Mouse (Mus musculus): Measurements from ENCODE around the gene Kcnk5. TPM values are rescaled to one million over a fixed set of nuclear protein-coding genes. Genes with fewer than 3 reads are reported as not detected.

The Kcnk5 gene
- total and polyA plus RNA-seq, 2 experiments from 2014 or later: 0.70 to 0.99 TPM

DNA sequence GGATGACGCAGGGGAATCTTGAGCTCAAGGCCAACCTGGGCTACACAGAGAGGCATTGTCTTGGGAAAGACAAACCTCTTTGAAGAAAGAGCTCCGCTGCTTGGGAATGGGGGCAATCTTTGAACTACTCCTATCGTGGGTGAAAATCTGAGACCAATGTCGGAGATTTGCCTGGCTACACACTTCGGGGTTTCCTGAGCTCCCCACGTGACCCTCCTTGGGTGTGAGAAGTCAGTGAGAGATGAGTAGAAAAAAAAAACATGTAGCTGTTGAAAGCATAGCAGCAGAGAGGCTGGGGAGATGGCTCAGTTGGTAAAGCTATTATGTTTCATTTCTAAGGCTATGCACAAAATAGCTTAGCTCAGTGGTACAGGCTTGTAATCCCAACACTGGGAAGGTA, 66.7 kb downstream of the Kcnk5 start:
- ATAC-seq (ENCODE audit: low FRiP score) (no peak), DNase-seq (ENCODE audit: low spot score) (no peak)

GRCm38 (mm10) chr14:20113964-20114363, 67.6 kb downstream of the Kcnk5 start:
- Histone ChIP-seq H3K36me3 (ENCODE audit: insufficient read depth, low read length) (no peaks in the 10 kb centered on the region), H3K27ac (ENCODE audit: low read depth, low read length) (no peak overlapping the region), H3K27me3 (ENCODE audit: insufficient read depth, low read length) (no peaks in the 10 kb centered on the region), H3K4me3 (ENCODE audit: low read depth, low read length) (no peak overlapping the region), H3K4me1 (ENCODE audit: insufficient read depth, low read length) (no peaks in the 10 kb centered on the region), H3K9me3 (ENCODE audit: low read length) (no peaks in the 10 kb centered on the region), H3K9ac (replicated peaks; ENCODE audit: low read length, poor library complexity, severe bottlenecking) (no peak overlapping the region), H3K4me2 (ENCODE audit: low read depth, low read length, poor library complexity, severe bottlenecking) (no peak overlapping the region)
- WGBS: 5% methylated on average over 6 of the region's 6 CpGs
- ATAC-seq (ENCODE audit: low FRiP score) (peak; percentile 58; the same call in 1 of the 2 replicates), DNase-seq (ENCODE audit: low spot score) (peak; percentile 87)
- TF ChIP-seq CTCF (IDR thresholded peaks at IDR 0.05): peak; percentile 89

More for the DNA sequence above, 66.7 kb downstream of the Kcnk5 start:
- Histone ChIP-seq H3K27me3 (ENCODE audit: insufficient read depth, low read length) (no peaks in the 10 kb centered on the region), H3K9me3 (ENCODE audit: low read length) (no peaks in the 10 kb centered on the region), H3K36me3 (ENCODE audit: insufficient read depth, low read length) (no peaks in the 10 kb centered on the region), H3K4me3 (ENCODE audit: low read depth, low read length) (no peak overlapping the region), H3K4me2 (ENCODE audit: low read depth, low read length, poor library complexity, severe bottlenecking) (no peak overlapping the region), H3K27ac (ENCODE audit: low read depth, low read length) (no peak overlapping the region), H3K9ac (replicated peaks; ENCODE audit: low read length, poor library complexity, severe bottlenecking) (no peak overlapping the region), H3K4me1 (ENCODE audit: insufficient read depth, low read length) (no peaks in the 10 kb centered on the region)
- no peak for TF ChIP-seq CTCF (IDR thresholded peaks at IDR 0.05)
- 89% methylated on average over 6 of the region's 6 CpGs for WGBS

GRCm38 (mm10) chr14:20113189-20113961, 68.2 kb downstream of the Kcnk5 start:
- H3K9me3 ChIP-seq (ENCODE audit: low read length): no peaks in the 10 kb centered on the region
- no peaks in the 10 kb centered on the region for H3K27me3 ChIP-seq (ENCODE audit: insufficient read depth, low read length)
- TF ChIP-seq CTCF (IDR thresholded peaks at IDR 0.05): no peak
- H3K4me1 ChIP-seq (ENCODE audit: insufficient read depth, low read length): no peaks in the 10 kb centered on the region
- H3K9ac ChIP-seq (replicated peaks; ENCODE audit: low read length, poor library complexity, severe bottlenecking): no peak overlapping the region
- H3K4me2 ChIP-seq (ENCODE audit: low read depth, low read length, poor library complexity, severe bottlenecking): no peak overlapping the region
- no peak for DNase-seq (ENCODE audit: low spot score)
- no peak for ATAC-seq (ENCODE audit: low FRiP score)
- no peaks in the 10 kb centered on the region for H3K36me3 ChIP-seq (ENCODE audit: insufficient read depth, low read length)
- H3K4me3 ChIP-seq (ENCODE audit: low read depth, low read length): no peak overlapping the region
- WGBS: 60% methylated on average over 7 of the region's 7 CpGs
- H3K27ac ChIP-seq (ENCODE audit: low read depth, low read length): no peak overlapping the region

- ATAC-seq (ENCODE audit: low FRiP score) (no peak), DNase-seq (ENCODE audit: low spot score) (no peak)
- Histone ChIP-seq H3K27me3 (ENCODE audit: insufficient read depth, low read length) (no peaks in the 10 kb centered on the region), H3K27ac (ENCODE audit: low read depth, low read length) (no peak overlapping the region), H3K4me2 (ENCODE audit: low read depth, low read length, poor library complexity, severe bottlenecking) (no peak overlapping the region), H3K9ac (replicated peaks; ENCODE audit: low read length, poor library complexity, severe bottlenecking) (no peak overlapping the region), H3K4me3 (ENCODE audit: low read depth, low read length) (no peak overlapping the region), H3K9me3 (ENCODE audit: low read length) (no peaks in the 10 kb centered on the region), H3K4me1 (ENCODE audit: insufficient read depth, low read length) (no peaks in the 10 kb centered on the region), H3K36me3 (ENCODE audit: insufficient read depth, low read length) (no peaks in the 10 kb centered on the region)
- peak; percentile 34 for TF ChIP-seq CTCF (IDR thresholded peaks at IDR 0.05)
- WGBS: 69% methylated on average over 3 of the region's 3 CpGs
Measured at GRCm38 (mm10) chr14:20112218-20112617, 69.4 kb downstream of the Kcnk5 start.

GRCm38 (mm10) chr14:20110945-20111344, 70.7 kb downstream of the Kcnk5 start:
- H3K36me3 ChIP-seq (ENCODE audit: insufficient read depth, low read length): no peaks in the 10 kb centered on the region
- H3K27ac ChIP-seq (ENCODE audit: low read depth, low read length): no peak overlapping the region
- H3K4me2 ChIP-seq (ENCODE audit: low read depth, low read length, poor library complexity, severe bottlenecking): no peak overlapping the region
- no peaks in the 10 kb centered on the region for H3K4me1 ChIP-seq (ENCODE audit: insufficient read depth, low read length)
- no peaks in the 10 kb centered on the region for H3K9me3 ChIP-seq (ENCODE audit: low read length)
- ATAC-seq (ENCODE audit: low FRiP score) (no peak), DNase-seq (ENCODE audit: low spot score) (no peak)
- WGBS: 88% methylated on average over 1 of the region's 1 CpGs
- no peak overlapping the region for H3K9ac ChIP-seq (replicated peaks; ENCODE audit: low read length, poor library complexity, severe bottlenecking)
- TF ChIP-seq CTCF (IDR thresholded peaks at IDR 0.05): no peak
- no peak overlapping the region for H3K4me3 ChIP-seq (ENCODE audit: low read depth, low read length)
- no peaks in the 10 kb centered on the region for H3K27me3 ChIP-seq (ENCODE audit: insufficient read depth, low read length)

DNA sequence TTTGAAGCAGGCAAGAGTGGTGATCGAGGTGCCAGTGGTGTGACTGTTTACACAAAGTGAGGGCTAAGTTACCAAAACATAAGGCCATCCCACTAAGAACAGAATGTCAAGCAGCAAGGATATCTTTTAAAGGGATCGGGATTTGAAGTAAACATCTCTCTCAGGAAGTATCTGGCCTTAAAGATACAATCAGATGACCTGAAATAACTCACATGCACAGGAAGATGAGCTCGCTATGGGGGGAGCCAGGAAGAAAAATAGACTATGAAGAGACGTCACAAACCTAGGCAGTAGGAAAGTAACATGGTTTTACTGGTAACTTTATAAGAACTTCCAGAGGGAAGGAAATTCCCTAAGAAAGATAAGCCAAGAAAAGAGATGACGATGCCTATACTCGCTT, 75.3 kb downstream of the Kcnk5 start:
- Histone ChIP-seq H3K27me3 (ENCODE audit: insufficient read depth, low read length) (no peaks in the 10 kb centered on the region), H3K9ac (replicated peaks; ENCODE audit: low read length, poor library complexity, severe bottlenecking) (no peak overlapping the region), H3K9me3 (ENCODE audit: low read length) (no peaks in the 10 kb centered on the region), H3K4me2 (ENCODE audit: low read depth, low read length, poor library complexity, severe bottlenecking) (no peak overlapping the region), H3K36me3 (ENCODE audit: insufficient read depth, low read length) (no peaks in the 10 kb centered on the region), H3K27ac (ENCODE audit: low read depth, low read length) (no peak overlapping the region), H3K4me3 (ENCODE audit: low read depth, low read length) (no peak overlapping the region), H3K4me1 (ENCODE audit: insufficient read depth, low read length) (no peaks in the 10 kb centered on the region)
- no peak for TF ChIP-seq CTCF (IDR thresholded peaks at IDR 0.05)
- WGBS: 89% methylated on average over 6 of the region's 6 CpGs
- DNase-seq (ENCODE audit: low spot score) (no peak), ATAC-seq (ENCODE audit: low FRiP score) (no peak)
